Mouse (Mus musculus): ENCODE results near the gene Ccdc154.
"Not testable (repeated sequence)": the region's sequence is repeated elsewhere in the genome, so short reads cannot be mapped to it uniquely, and the experiment has no call there.

Ccdc154 gene

GRCm38 (mm10) chr17:25162161-25162560 is at the start of gene Ccdc154:
Gene Ccdc154 (plus strand): TSS chr17:25162461.
- no peak for DNase-seq

GRCm38 (mm10) chr17:25114908-25115645 is 47.2 kb upstream of the Ccdc154 start:
- no peak for DNase-seq

- peak; percentile 94 for DNase-seq
Measured at GRCm38 (mm10) chr17:25115664-25116432, 46.4 kb upstream of the Ccdc154 start, which contains the start of gene Telo2. Gene Telo2 (minus strand): TSS chr17:25115967.

- DNase-seq, result peak; percentile 63 to 67
Measured at GRCm38 (mm10) chr17:25117263-25117662, 45.0 kb upstream of the Ccdc154 start.

- DNase-seq, result no peak
Measured at GRCm38 (mm10) chr17:25120406-25120805, 41.9 kb upstream of the Ccdc154 start, which contains the start of gene Ptx4. Gene Ptx4 (plus strand): TSS chr17:25120760.

- DNase-seq, result peak; percentile 65 to 68
Measured at GRCm38 (mm10) chr17:25123979-25124378, 38.3 kb upstream of the Ccdc154 start.

- not testable (repeated sequence) for DNase-seq
Measured at GRCm38 (mm10) chr17:25125442-25126060, 36.7 kb upstream of the Ccdc154 start.

- no peak for DNase-seq
Measured at GRCm38 (mm10) chr17:25127079-25127478, 35.2 kb upstream of the Ccdc154 start.

GRCm38 (mm10) chr17:25127681-25128080 is 34.6 kb upstream of the Ccdc154 start:
- DNase-seq, result no peak

- DNase-seq, result no peak
Measured at GRCm38 (mm10) chr17:25130060-25130459, 32.2 kb upstream of the Ccdc154 start.

GRCm38 (mm10) chr17:25133275-25133698 is 29.0 kb upstream of the Ccdc154 start, which contains the start of gene Clcn7:
Gene Clcn7 (plus strand): TSS chr17:25133391.
- peak; percentile 91 to 92 for DNase-seq

- no peak for DNase-seq
Measured at GRCm38 (mm10) chr17:25135622-25136021, 26.6 kb upstream of the Ccdc154 start.

GRCm38 (mm10) chr17:25138803-25139202 is 23.5 kb upstream of the Ccdc154 start:
- no peak for DNase-seq

- no peak for DNase-seq
Measured at GRCm38 (mm10) chr17:25139960-25140359, 22.3 kb upstream of the Ccdc154 start.

- DNase-seq, result no peak
Measured at GRCm38 (mm10) chr17:25163387-25163786, 1.1 kb downstream of the Ccdc154 start.

GRCm38 (mm10) chr17:25164770-25165169 is 2.5 kb downstream of the Ccdc154 start:
- DNase-seq, result no peak

- no peak for DNase-seq
Measured at GRCm38 (mm10) chr17:25165970-25166671, 3.9 kb downstream of the Ccdc154 start.

- DNase-seq, result no peak
Measured at GRCm38 (mm10) chr17:25169706-25170105, 7.4 kb downstream of the Ccdc154 start.

- no peak for DNase-seq
Measured at GRCm38 (mm10) chr17:25172558-25172957, 10.3 kb downstream of the Ccdc154 start.

- DNase-seq, result no peak
Measured at GRCm38 (mm10) chr17:25175411-25175810, 13.2 kb downstream of the Ccdc154 start, which contains the start of gene Gm38655. Gene Gm38655 (minus strand): TSS chr17:25175471.

- peak; percentile 21 to 22 for DNase-seq
Measured at GRCm38 (mm10) chr17:25183232-25183631, 21.0 kb downstream of the Ccdc154 start.

GRCm38 (mm10) chr17:25184129-25184691 is 21.9 kb downstream of the Ccdc154 start, which contains the start of gene BC003965:
Gene BC003965 (plus strand): TSS chr17:25184554.
- peak; percentile 98 for DNase-seq

Data from B cell, adult 2 months (primary cell).